Mouse (Mus musculus) bone marrow macrophage, adult 2 months (primary cell): Measurements from ENCODE around the gene Clk1.

ENCODE experiments used
- CTCF ChIP-seq: IDR thresholded peaks from 2 replicates; pipeline ENCODE4 v1.5.1; 2012; ENCODE audit warnings: low read depth, mild to moderate bottlenecking, low read length, moderate library complexity
- POLR2A ChIP-seq: IDR thresholded peaks from 2 replicates; pipeline ENCODE4 v1.6.1; 2012; ENCODE audit warnings: mild to moderate bottlenecking, low read depth, low read length, borderline replicate concordance

DNA sequence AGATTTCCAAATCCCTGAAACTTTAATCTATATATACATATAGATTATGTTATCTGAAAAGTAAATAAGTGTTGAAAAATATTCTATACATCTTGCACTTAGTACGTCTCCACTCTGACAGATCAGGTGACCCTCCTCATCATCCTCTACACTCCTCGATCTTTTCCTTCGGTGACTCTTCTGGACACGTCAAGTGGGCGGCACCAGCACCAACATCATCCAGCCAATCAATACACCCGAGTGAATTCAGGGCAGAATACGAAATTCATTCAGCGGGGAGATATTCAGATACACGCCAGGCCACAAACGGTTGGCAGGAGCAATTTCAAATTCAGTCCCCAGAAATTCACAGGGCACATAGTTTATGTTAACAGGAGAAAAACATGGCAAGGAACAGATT is 3.8 kb downstream of the Clk1 start:
- TF ChIP-seq POLR2A = no peak
- no peak for TF ChIP-seq CTCF
